Mouse (Mus musculus) heart, postnatal 36 days (tissue): ENCODE measurements at regions not wholly inside any gene's neighbourhood (a gene's known extent, or its start where the extent isn't known, plus 50 kb on each side); places are given as distances from the start of the nearest gene placed in this dataset.
"Not testable (repeated sequence)": the region's sequence is repeated elsewhere in the genome, so short reads cannot be mapped to it uniquely, and the experiment has no call there.

Experiments used
- DNase-seq, 2 experiments: peaks; one replicate each; pipeline ENCODE4 v3.0.0; 2021 to 2022
- intact Hi-C: fragments of 180-260 bp; cut with DNase I; formaldehyde crosslinking; loops from one replicate; pipeline ENCODE4 v1.15.1; 2025
- microRNA-seq, 2 experiments: library from miRNA; unstranded; fragments of <30 nt; microRNA quantifications; one replicate each; pipeline ENCODE4 v1.2.0; 2021; ENCODE audit warnings: borderline number of aligned reads in 2 of 2

- DNase-seq: no peak
- intact Hi-C loops: no loop called here
Measured at GRCm38 (mm10) chr14:96606736-96607135, 87.8 kb upstream of the Klhl1 start.

DNA sequence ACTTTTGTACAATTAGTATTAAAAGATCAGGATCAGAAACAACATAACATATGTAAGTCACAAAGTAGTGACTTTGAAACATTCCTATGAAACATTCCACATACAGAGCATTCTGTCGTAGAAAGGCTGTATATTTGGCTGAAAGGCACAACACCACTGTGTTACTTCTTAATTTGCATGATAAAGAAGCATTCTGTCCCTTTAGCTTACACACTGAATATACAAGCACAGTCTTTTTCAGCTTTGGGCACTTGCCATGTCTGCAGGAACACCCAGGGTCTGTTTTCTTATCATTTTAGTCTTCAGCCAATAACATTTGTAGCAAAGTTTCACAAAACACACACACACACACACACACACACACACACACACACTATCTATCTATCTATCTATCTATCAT lies 82.2 kb upstream of the Klhl1 start:
- DNase-seq, intact Hi-C loops: not testable (repeated sequence)

DNA sequence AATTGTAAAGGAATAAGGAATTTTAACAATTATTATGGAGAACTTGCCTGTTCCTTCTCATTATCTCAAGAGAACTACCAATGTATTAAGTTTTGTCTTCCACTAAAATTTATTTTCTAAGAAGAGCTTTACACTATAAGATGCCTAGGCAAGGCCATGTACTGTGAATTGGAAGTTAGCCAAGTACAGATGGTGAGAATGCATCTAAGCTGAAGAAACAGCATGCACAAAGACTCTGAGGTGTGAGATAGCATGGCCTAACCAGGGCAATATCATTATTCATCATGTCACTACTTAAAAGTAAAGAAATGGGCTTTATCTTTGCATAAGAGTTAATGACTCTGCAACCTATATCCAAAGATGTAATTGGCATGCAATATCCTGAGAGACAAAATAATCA lies 73.1 kb upstream of the Klhl1 start:
- intact Hi-C loops: no loop called here
- no peak for DNase-seq

Small RNA genes lying in the stretch of these regions (microRNA-seq; reads per million reads assigned to microRNA genes)
- gene Gm27441: 0 reads per million in 2 experiments
